Mouse (Mus musculus) heart, embryonic 14.5 days (tissue): ENCODE data around the gene Rhox1. TPM values are rescaled to one million over a fixed set of nuclear protein-coding genes. Genes with fewer than 3 reads are reported as not detected.
A peak's percentile ranks its signal among the peaks of the same experiment; 100 is the strongest.
"Not testable (repeated sequence)": the region's sequence is repeated elsewhere in the genome, so short reads cannot be mapped to it uniquely, and the experiment has no call there.

Experiments used
- ATAC-seq: fragments of 200-750 bp; cut with Nextera tagmentation; 2 replicates; pipeline ENCODE4 v1.8.0; 2017; ENCODE audit warnings: low read depth, moderate TSS enrichment; ENCODE audit not compliant: insufficient number of reproducible peaks, insufficient read depth, low FRiP score
- H3K27ac ChIP-seq, 2 experiments: fragments of 200-500 bp in 1 of 2; fragments of 300-500 bp in 1 of 2; sonication (generic) in 1 of 2; replicated peaks in 1 of 2; 2 replicates each; pipeline ENCODE4 v1.5.1; 2012 to 2014; ENCODE audit warnings: low read depth in 2 of 2, low read length in 2 of 2, control low read depth in 1 of 2, mild to moderate bottlenecking in 1 of 2, mixed read lengths in 1 of 2; ENCODE audit not compliant: control insufficient read depth in 1 of 2, insufficient read depth in 1 of 2
- H3K27me3 ChIP-seq: fragments of 300-500 bp; sonication (generic); 2 replicates; pipeline ENCODE4 v1.6.1; 2014; ENCODE audit warnings: mild to moderate bottlenecking, low read length, control low read depth; ENCODE audit not compliant: control insufficient read depth, insufficient read depth
- H3K36me3 ChIP-seq: fragments of 300-500 bp; sonication (generic); 2 replicates; pipeline ENCODE4 v1.6.1; 2014; ENCODE audit warnings: mild to moderate bottlenecking, control low read depth, low read length, mixed read lengths; ENCODE audit not compliant: control insufficient read depth, insufficient read depth
- H3K4me1 ChIP-seq, 2 experiments: fragments of 200-500 bp in 1 of 2; fragments of 300-500 bp in 1 of 2; sonication (generic) in 1 of 2; 2 replicates each; pipeline ENCODE4 v1.6.1; 2012 to 2014; ENCODE audit warnings: low read length in 2 of 2, control low read depth in 1 of 2, mixed read lengths in 1 of 2; ENCODE audit not compliant: control insufficient read depth in 2 of 2, insufficient read depth in 2 of 2
- H3K4me2 ChIP-seq: fragments of 300-500 bp; sonication (generic); 2 replicates; pipeline ENCODE4 v1.6.1; 2014; ENCODE audit warnings: mild to moderate bottlenecking, low read length
- H3K4me3 ChIP-seq, 2 experiments: fragments of 200-500 bp in 1 of 2; fragments of 300-500 bp in 1 of 2; sonication (generic) in 1 of 2; 2 replicates each; pipeline ENCODE4 v1.5.1; 2012 to 2014; ENCODE audit warnings: low read length in 2 of 2, mild to moderate bottlenecking in 2 of 2, control low read depth in 1 of 2, low read depth in 1 of 2, moderate library complexity in 1 of 2; ENCODE audit not compliant: control insufficient read depth in 1 of 2, insufficient read depth in 1 of 2
- H3K9ac ChIP-seq: fragments of 300-500 bp; sonication (generic); 2 replicates; pipeline ENCODE4 v1.6.1; 2014; ENCODE audit warnings: mild to moderate bottlenecking, low read length
- H3K9me3 ChIP-seq: fragments of 300-500 bp; sonication (generic); 2 replicates; pipeline ENCODE4 v1.6.1; 2016; ENCODE audit warnings: low read length, control low read depth; ENCODE audit not compliant: control insufficient read depth
- WGBS: fragments of 180-500 bp; shearing (Covaris S2); extraction: QIAGEN DNeasy Blood & Tissue Kit; methylation state at CpG from one replicate; pipeline ENCODE4 v1.1.7; 2014; 5-methylcytosine and 5-hydroxymethylcytosine counted together
- polyA plus RNA-seq: library from polyadenylated mRNA; unstranded; fragments of >200 nt; fragmentation: Nextera tagmentation; extraction: Ambion mirVana; gene quantifications from 2 replicates; pipeline ENCODE4 v1.2.1, GENCODE M21; 2014

Gene Rhox1
- polyA plus RNA-seq, 1 experiment from 2014 or later, result not detected

DNA sequence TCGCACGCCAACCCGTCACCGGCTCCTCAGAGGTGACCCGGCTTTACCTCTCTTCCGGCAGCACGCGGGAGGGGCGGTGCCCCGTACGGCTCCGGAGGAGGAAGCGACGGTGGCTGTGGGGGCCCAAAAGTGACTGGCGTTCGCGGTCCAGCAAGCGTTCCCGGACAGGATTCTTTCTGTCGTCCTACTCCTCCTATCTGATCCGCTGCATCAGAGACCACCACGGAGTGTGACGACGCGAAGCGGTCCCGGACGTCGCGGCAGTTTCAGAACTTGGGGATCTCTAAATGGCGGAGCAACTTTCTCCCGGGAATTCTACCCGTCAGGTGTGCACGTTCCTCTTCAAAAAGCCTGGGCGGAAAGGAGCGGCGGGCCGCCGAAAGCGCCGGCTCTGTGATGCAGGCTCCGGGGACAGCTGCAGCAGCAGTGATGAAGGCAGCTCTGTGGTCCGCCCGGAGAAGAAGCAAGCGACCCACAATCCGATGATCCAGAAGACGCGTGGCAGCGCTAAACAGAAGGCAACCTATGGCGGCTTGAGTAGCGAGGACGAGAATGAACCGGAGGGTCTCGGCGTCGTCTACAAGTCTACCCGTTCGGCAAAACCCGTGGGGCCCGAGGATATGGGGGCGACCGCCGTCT, 30.8 kb downstream of the Rhox1 start, which contains the start of the genes Ndufa1 and Rnf113a1:
Ndufa1 (minus strand) TSS at position 59 of the 639 bp plus-strand sequence.
Rnf113a1 (plus strand) TSS at position 141 of the 639 bp plus-strand sequence.
- H3K27me3 ChIP-seq, result no peaks in the 10 kb centered on the region
- 14% methylated on average over 63 of the region's 63 CpGs for WGBS
- ATAC-seq, result peak; percentile 69; the same call in 1 of the 2 replicates
- peak within 1 kb of the TSS; percentile 71 for H3K9ac ChIP-seq
- H3K27ac ChIP-seq, result peak within 1 kb of the TSS; percentile 35 to 60; a peak in 3 of 4 replicates
- peaks cover 17% of the 10 kb centered on the region; the same call in 1 of the 2 replicates for H3K36me3 ChIP-seq
- H3K9me3 ChIP-seq, result no peaks in the 10 kb centered on the region
- H3K4me2 ChIP-seq, result peak within 1 kb of the TSS; percentile 77
- H3K4me3 ChIP-seq, result peak within 1 kb of the TSS; percentile 52 to 89
- peaks cover 0 to 6% of the 10 kb centered on the region in 2 experiments; a peak in 1 of 4 replicates for H3K4me1 ChIP-seq

DNA sequence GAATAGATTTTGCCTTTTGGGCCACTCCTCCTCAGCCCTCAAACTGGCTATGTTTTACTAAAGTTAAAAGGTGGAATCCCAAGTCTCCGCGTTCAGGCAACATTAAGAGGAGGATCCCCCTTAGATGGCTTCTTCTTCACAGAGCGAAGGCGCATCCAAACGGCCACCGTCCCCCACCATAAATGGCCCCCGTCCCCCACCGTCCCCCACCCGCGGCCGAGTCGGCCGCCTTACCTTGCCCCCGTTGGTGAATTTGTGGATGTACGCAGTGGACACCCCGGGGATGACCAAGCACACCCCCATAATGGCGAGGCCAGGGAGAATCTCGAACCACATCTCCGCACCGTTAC, 31.3 kb downstream of the Rhox1 start:
- Histone ChIP-seq H3K4me2 (peak overlapping the region; percentile 77), H3K9me3 (no peaks in the 10 kb centered on the region), H3K27ac (0 out of 4 replicates have a peak overlapping the region, but pooled peaks of 1 of the 2 experiments have one; percentile 6), H3K27me3 (no peaks in the 10 kb centered on the region), H3K9ac (peak overlapping the region; percentile 71), H3K4me3 (peak overlapping the region; percentile 52 to 89), H3K4me1 (peaks cover 0 to 6% of the 10 kb centered on the region in 2 experiments; a peak in 1 of 4 replicates), H3K36me3 (peaks cover 17% of the 10 kb centered on the region; the same call in 1 of the 2 replicates)
- ATAC-seq, result no peak
- WGBS, result 19% methylated on average over 20 of the region's 20 CpGs

DNA sequence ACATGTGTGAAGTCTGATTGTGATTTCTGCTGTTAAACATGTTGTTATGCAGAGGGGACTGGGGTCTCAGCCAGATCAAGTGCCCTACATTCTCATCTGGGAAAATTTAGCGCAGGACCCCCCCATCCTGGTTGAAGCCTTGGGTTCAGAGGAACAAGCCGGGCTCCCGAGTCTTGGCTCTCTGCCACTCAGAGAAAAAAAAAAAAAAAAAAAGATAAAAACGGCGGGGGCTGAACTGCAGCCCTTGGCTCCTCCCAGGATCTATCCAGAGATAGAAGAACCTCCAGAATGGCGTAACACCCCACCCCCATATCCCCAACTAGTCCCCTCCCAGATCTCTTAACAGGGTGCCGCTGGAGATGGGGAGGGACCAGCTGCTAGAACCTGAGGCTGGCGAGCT, 37.7 kb downstream of the Rhox1 start:
- H3K27me3 ChIP-seq, ATAC-seq, H3K4me3 ChIP-seq, H3K27ac ChIP-seq, H3K9me3 ChIP-seq, H3K9ac ChIP-seq, H3K4me1 ChIP-seq: not testable (repeated sequence)
- Histone ChIP-seq H3K36me3 (peaks cover 17% of the 10 kb centered on the region; the same call in 1 of the 2 replicates), H3K4me2 (peak overlapping the region; percentile 31)
- WGBS, result 38% methylated on average over 8 of the region's 8 CpGs

DNA sequence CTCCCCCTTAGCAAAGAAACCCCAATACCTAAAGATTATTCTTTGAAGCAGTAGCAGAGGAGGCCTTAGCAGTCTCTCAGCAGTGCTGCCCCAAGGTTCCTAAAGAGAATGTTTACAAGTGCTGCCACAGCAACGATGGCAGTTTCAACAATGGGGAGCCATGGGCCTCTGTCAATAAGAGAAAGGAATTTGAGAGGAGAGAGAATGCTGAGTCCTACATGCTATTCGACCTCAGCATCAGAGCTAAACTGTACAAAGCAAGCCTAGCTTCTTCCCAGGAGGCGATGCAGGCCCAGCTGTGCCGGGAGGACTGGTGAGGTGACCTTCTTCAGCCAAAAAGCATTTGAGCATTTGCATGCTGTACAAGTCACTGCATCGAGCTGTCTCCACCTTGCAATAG, 53.3 kb downstream of the Rhox1 start, which contains the start of gene Akap14:
Akap14 (minus strand) TSS at position 101 of the 400 bp plus-strand sequence.
- 48% methylated on average over 5 of the region's 5 CpGs for WGBS
- Histone ChIP-seq H3K4me2 (no peak within 1 kb of the TSS), H3K9ac (no peak within 1 kb of the TSS), H3K36me3 (no peaks in the 10 kb centered on the region), H3K4me3 (no peak within 1 kb of the TSS), H3K27ac (no peak within 1 kb of the TSS), H3K4me1 (no peaks in the 10 kb centered on the region), H3K27me3 (no peaks in the 10 kb centered on the region), H3K9me3 (no peaks in the 10 kb centered on the region)
- no peak for ATAC-seq

DNA sequence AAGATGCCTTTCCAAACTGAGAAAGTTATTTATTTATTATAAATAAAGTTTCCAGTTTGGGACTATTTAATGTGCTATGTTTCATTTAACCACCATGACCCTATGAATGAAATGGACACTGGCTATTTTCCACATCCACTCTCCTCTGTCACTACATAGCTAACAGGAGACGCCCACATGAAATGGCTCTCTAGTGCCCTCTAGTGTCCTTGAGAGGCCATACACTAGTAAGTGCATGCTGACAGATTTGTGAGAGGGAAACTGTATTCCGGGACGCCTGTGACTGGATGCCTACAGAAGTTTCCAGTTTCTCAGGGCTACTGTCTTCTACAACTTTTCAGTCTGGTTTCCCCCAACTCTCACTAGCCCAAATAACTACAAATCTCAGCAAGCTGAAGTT, 55.0 kb downstream of the Rhox1 start:
- Histone ChIP-seq H3K36me3 (no peaks in the 10 kb centered on the region), H3K9me3 (no peaks in the 10 kb centered on the region), H3K4me1 (no peaks in the 10 kb centered on the region), H3K27ac (no peak overlapping the region), H3K27me3 (no peaks in the 10 kb centered on the region), H3K4me2 (no peak overlapping the region), H3K9ac (no peak overlapping the region), H3K4me3 (no peak overlapping the region)
- WGBS, result 34% methylated on average over 3 of the region's 3 CpGs
- no peak for ATAC-seq

Other genes with a start within 250 kb of the Rhox1 start
- 55.9 and 57.1 TPM in 2 replicates for gene Sept6, start 230.5 kb downstream of the Rhox1 start, polyA plus RNA-seq
- gene Sowahd, start 173.4 kb downstream of the Rhox1 start, polyA plus RNA-seq, result 0.20 TPM in 1 of 2 replicates, not detected in the other
- 409 and 451 TPM in 2 replicates for gene Rpl39, start 136.9 kb downstream of the Rhox1 start, polyA plus RNA-seq
- gene Upf3b, start 111.9 kb downstream of the Rhox1 start, polyA plus RNA-seq, result 14.3 and 14.9 TPM in 2 replicates
- gene Nkap, start 95.5 kb downstream of the Rhox1 start, polyA plus RNA-seq, result 12.8 and 13.0 TPM in 2 replicates
- gene Akap14, start 53.4 kb downstream of the Rhox1 start, polyA plus RNA-seq, result 0.15 and 0.22 TPM in 2 replicates
- 948 and 990 TPM in 2 replicates for gene Ndufa1, start 31.1 kb downstream of the Rhox1 start, polyA plus RNA-seq
- 6.3 and 7.4 TPM in 2 replicates for gene Rnf113a1, start 31.0 kb downstream of the Rhox1 start, polyA plus RNA-seq
- not detected in 2 replicates for gene Gm9, start 11.2 kb downstream of the Rhox1 start, polyA plus RNA-seq
- 0.26 TPM in 1 of 2 replicates, not detected in the other for gene Rhox2a, start 22.7 kb upstream of the Rhox1 start, polyA plus RNA-seq
- not detected in 2 replicates for gene Rhox3a, start 27.7 kb upstream of the Rhox1 start, polyA plus RNA-seq
- gene Rhox4a, start 43.1 kb upstream of the Rhox1 start, polyA plus RNA-seq, result not detected in 2 replicates
- gene Rhox3a2, start 157.8 kb upstream of the Rhox1 start, polyA plus RNA-seq, result not detected in 2 replicates
- not detected in 2 replicates for gene Rhox4a2, start 168.6 kb upstream of the Rhox1 start, polyA plus RNA-seq
- gene Rhox2b, start 189.8 kb upstream of the Rhox1 start, polyA plus RNA-seq, result not detected in 2 replicates
- not detected in 2 replicates for gene Rhox4b, start 210.2 kb upstream of the Rhox1 start, polyA plus RNA-seq
- not detected in 2 replicates for gene Rhox2c, start 231.4 kb upstream of the Rhox1 start, polyA plus RNA-seq
- gene Rhox3c, start 236.3 kb upstream of the Rhox1 start, polyA plus RNA-seq, result not detected in 2 replicates